Mouse (Mus musculus): ENCODE results near the gene Coa7. TPM values are rescaled to one million over a fixed set of nuclear protein-coding genes. Genes with fewer than 3 reads are reported as not detected.
"Not testable (repeated sequence)": the region's sequence is repeated elsewhere in the genome, so short reads cannot be mapped to it uniquely, and the experiment has no call there.

Gene Coa7
- polyA plus RNA-seq, 1 experiment from 2014 or later: 31.9 TPM

DNA sequence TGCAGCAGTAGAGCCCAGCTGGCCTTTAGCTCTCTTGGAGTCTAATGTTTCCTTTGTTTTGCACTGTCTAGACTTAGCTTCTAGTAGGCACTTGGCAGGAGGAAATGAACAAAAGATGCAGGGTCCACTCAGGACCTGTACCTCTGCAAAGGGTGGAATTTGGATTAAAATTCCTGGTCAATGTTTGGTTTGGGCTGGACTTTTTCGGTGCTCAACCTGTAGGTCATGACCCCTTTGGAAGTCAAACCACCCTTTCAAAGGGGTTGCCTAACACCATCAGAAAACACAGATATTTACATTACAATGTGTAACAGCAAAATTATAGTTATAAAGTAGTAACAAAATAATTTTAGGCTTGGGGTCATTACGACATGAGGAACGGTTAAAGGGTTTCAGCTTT lies 21.1 kb downstream of the Coa7 start:
- ATAC-seq (no peak), DNase-seq (ENCODE audit: low spot score) (no peak)
- Histone ChIP-seq H3K4me2 (replicated peaks; ENCODE audit: low read depth, low read length) (no peak overlapping the region), H3K9me3 (ENCODE audit: low read length) (no peaks in the 10 kb centered on the region), H3K36me3 (ENCODE audit: insufficient read depth, low read length) (no peaks in the 10 kb centered on the region), H3K27ac (ENCODE audit: low read length) (no peak overlapping the region), H3K4me1 (ENCODE audit: insufficient read depth, low read depth, low read length) (peaks cover 17% of the 10 kb centered on the region; the same call in 1 of the 2 replicates), H3K9ac (replicated peaks; ENCODE audit: low read depth) (no peak overlapping the region), H3K27me3 (replicated peaks; ENCODE audit: insufficient read depth, low read length) (no peaks in the 10 kb centered on the region), H3K4me3 (ENCODE audit: low read depth, low read length) (no peak overlapping the region)
- WGBS: 77% methylated on average over 3 of the region's 3 CpGs
- no peak for TF ChIP-seq EP300 (IDR thresholded peaks at IDR 0.05)
- TF ChIP-seq CTCF (IDR thresholded peaks at IDR 0.05): no peak

DNA sequence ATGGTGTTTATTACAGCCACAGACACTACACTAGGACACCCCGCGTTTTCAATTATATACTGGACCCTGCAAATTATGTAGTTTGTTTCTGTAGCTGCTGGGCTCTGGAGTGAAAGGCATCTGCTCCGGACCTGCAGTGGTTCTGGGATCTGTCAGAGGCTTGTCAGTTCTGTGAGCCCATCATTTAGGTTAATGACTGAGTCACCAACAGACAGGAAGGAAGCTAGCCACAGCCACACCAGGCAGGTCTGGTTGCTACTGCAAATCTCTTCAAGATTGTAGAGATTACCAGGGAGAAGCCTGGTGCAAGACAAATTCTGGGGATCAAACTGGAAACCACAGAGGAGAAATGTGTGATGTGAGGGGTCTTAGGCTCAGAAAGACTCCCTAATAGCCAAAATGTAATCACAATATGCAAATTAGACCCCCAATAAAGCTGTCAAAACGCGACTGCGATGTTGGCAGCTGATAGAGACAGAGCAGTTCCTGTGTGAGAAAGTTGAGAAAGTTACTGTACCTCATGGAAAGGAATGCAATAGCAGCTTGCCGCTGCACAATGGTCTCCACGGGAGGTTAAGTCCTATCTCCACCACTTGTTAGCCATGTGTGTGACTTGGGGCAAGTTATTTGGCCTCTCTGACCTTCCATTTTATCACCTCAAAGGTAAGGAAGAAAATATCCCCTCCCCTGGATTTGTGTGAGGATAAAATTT lies 22.1 kb downstream of the Coa7 start:
- H3K9ac ChIP-seq (replicated peaks; ENCODE audit: low read depth): no peak overlapping the region
- no peak for TF ChIP-seq EP300 (IDR thresholded peaks at IDR 0.05)
- no peak for TF ChIP-seq CTCF (IDR thresholded peaks at IDR 0.05)
- no peak overlapping the region for H3K4me2 ChIP-seq (replicated peaks; ENCODE audit: low read depth, low read length)

DNA sequence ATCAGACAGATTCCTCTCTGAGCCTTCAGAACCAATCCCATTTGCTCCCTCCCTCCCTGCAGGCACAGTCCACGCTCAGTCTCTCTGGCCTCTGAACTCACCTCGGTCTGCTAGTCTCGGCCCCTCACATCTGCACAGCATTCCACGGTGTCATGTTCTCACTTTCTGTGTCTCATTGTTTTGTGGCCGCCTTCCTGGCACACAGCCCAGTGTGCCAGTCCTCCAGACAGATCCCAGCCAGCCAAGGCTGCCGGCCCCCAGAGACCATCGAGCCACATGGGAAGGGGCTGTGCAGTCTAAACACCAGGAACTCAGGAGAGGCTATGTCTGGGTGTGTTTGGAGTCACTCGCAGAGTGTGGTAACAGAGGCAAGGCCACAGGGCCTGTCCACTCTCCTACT lies 22.9 kb downstream of the Coa7 start:
- ATAC-seq (peak; percentile 42; the same call in 1 of the 2 replicates), DNase-seq (ENCODE audit: low spot score) (peak; percentile 51)
- WGBS: 5% methylated on average over 8 of the region's 8 CpGs
- no peaks in the 10 kb centered on the region for H3K27me3 ChIP-seq (replicated peaks; ENCODE audit: insufficient read depth, low read length)
- no peaks in the 10 kb centered on the region for H3K36me3 ChIP-seq (ENCODE audit: insufficient read depth, low read length)
- no peak overlapping the region for H3K4me2 ChIP-seq (replicated peaks; ENCODE audit: low read depth, low read length)
- no peaks in the 10 kb centered on the region for H3K9me3 ChIP-seq (ENCODE audit: low read length)
- peaks cover 17% of the 10 kb centered on the region; the same call in 1 of the 2 replicates for H3K4me1 ChIP-seq (ENCODE audit: insufficient read depth, low read depth, low read length)
- H3K27ac ChIP-seq (ENCODE audit: low read length): no peak overlapping the region
- no peak overlapping the region for H3K4me3 ChIP-seq (ENCODE audit: low read depth, low read length)
- TF ChIP-seq EP300 (IDR thresholded peaks at IDR 0.05) (no peak), CTCF (IDR thresholded peaks at IDR 0.05) (no peak)
- H3K9ac ChIP-seq (replicated peaks; ENCODE audit: low read depth): no peak overlapping the region

More for the DNA sequence above, 22.1 kb downstream of the Coa7 start:
- no peaks in the 10 kb centered on the region for H3K36me3 ChIP-seq (ENCODE audit: insufficient read depth, low read length)
- peaks cover 17% of the 10 kb centered on the region; the same call in 1 of the 2 replicates for H3K4me1 ChIP-seq (ENCODE audit: insufficient read depth, low read depth, low read length)
- no peaks in the 10 kb centered on the region for H3K27me3 ChIP-seq (replicated peaks; ENCODE audit: insufficient read depth, low read length)
- H3K9me3 ChIP-seq (ENCODE audit: low read length): no peaks in the 10 kb centered on the region
- H3K27ac ChIP-seq (ENCODE audit: low read length): no peak overlapping the region
- DNase-seq (ENCODE audit: low spot score) (no peak), ATAC-seq (no peak)
- WGBS: 38% methylated on average over 8 of the region's 8 CpGs
- H3K4me3 ChIP-seq (ENCODE audit: low read depth, low read length): no peak overlapping the region

DNA sequence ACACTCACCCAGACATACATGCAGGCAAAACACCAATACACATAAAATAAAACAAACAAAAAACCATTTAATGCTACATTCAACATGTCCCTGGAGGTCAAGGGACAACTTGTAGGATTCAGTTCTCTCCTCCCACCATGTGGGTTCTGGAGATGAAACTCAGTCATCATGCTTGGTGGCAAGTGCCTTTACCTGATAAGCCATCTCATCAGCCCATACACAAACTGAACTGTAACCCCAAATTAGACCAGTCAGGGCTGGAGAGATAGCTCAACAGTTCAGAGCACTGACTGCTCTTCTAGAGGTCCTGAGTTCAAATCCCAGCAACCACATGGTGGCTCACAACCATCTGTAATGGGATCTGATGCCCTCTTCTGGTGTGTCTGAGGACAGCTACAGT lies 25.7 kb downstream of the Coa7 start:
- not testable (repeated sequence) for H3K4me2 ChIP-seq (replicated peaks; ENCODE audit: low read depth, low read length); H3K4me3 ChIP-seq (ENCODE audit: low read depth, low read length); DNase-seq (ENCODE audit: low spot score); ATAC-seq; H3K27me3 ChIP-seq (replicated peaks; ENCODE audit: insufficient read depth, low read length); H3K27ac ChIP-seq (ENCODE audit: low read length); H3K36me3 ChIP-seq (ENCODE audit: insufficient read depth, low read length); H3K9ac ChIP-seq (replicated peaks; ENCODE audit: low read depth); H3K9me3 ChIP-seq (ENCODE audit: low read length); H3K4me1 ChIP-seq (ENCODE audit: insufficient read depth, low read depth, low read length)

DNA sequence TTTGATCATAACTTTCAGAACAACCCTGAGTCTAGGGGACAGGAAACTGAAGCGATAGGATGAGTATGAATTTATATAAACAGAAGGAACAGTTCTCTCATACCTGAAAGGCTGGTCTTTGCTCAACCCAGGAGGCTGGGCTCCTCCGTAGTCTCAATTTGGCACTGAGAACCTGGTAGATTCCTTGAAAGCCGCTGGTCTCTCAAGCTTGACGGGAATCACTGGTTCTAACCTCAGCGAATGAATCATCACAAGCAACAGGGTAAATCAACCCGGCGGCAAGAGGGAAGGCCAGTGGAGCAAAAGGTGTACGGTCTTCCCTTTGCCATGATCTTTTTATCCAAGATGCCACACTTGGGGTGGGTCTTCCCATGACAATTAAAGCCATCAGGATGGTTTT lies 29.5 kb downstream of the Coa7 start:
- ATAC-seq (no peak), DNase-seq (ENCODE audit: low spot score) (no peak)
- Histone ChIP-seq H3K4me1 (ENCODE audit: insufficient read depth, low read depth, low read length) (peaks cover under 1% of the 10 kb centered on the region; the same call in 1 of the 2 replicates), H3K27ac (ENCODE audit: low read length) (no peak overlapping the region), H3K36me3 (ENCODE audit: insufficient read depth, low read length) (no peaks in the 10 kb centered on the region), H3K9ac (replicated peaks; ENCODE audit: low read depth) (no peak overlapping the region), H3K4me3 (ENCODE audit: low read depth, low read length) (no peak overlapping the region), H3K4me2 (replicated peaks; ENCODE audit: low read depth, low read length) (no peak overlapping the region), H3K9me3 (ENCODE audit: low read length) (no peaks in the 10 kb centered on the region), H3K27me3 (replicated peaks; ENCODE audit: insufficient read depth, low read length) (no peaks in the 10 kb centered on the region)
- TF ChIP-seq CTCF (IDR thresholded peaks at IDR 0.05) (no peak), EP300 (IDR thresholded peaks at IDR 0.05) (no peak)
- WGBS: 91% methylated on average over 8 of the region's 8 CpGs

DNA sequence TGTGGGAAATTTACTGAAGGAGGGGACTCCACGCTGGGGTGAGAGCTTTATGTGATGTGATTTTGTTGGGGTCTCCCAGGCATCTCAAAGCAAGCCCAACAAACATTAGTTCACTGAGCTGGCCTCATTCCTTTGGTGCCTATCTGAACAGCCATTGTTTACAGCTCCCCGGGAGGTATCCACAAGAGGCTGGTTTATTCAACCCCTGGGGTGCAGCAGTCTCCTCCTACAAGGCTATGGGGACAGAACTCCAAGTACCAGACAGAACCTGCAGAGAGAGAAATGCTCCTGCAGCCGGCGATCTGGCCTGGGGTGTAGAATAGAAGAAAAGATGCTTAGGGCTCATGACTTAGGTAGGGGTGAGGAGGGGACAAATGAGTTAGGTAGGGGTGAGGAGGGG lies 30.6 kb downstream of the Coa7 start:
- 46% methylated on average over 4 of the region's 4 CpGs for WGBS

More for the DNA sequence above, 30.6 kb downstream of the Coa7 start:
- H3K27ac ChIP-seq (ENCODE audit: low read length): no peak overlapping the region
- no peaks in the 10 kb centered on the region for H3K27me3 ChIP-seq (replicated peaks; ENCODE audit: insufficient read depth, low read length)
- H3K4me1 ChIP-seq (ENCODE audit: insufficient read depth, low read depth, low read length): peaks cover 8% of the 10 kb centered on the region; the same call in 1 of the 2 replicates
- no peak overlapping the region for H3K9ac ChIP-seq (replicated peaks; ENCODE audit: low read depth)
- TF ChIP-seq EP300 (IDR thresholded peaks at IDR 0.05): no peak
- TF ChIP-seq CTCF (IDR thresholded peaks at IDR 0.05): no peak
- no peak overlapping the region for H3K4me3 ChIP-seq (ENCODE audit: low read depth, low read length)
- H3K9me3 ChIP-seq (ENCODE audit: low read length): no peaks in the 10 kb centered on the region
- no peak overlapping the region for H3K4me2 ChIP-seq (replicated peaks; ENCODE audit: low read depth, low read length)
- DNase-seq (ENCODE audit: low spot score) (no peak), ATAC-seq (no peak)
- H3K36me3 ChIP-seq (ENCODE audit: insufficient read depth, low read length): no peaks in the 10 kb centered on the region
